Mouse (Mus musculus) kidney, postnatal 14 days (tissue): ENCODE results near the gene Nudt7.

ENCODE experiments used
- DNase-seq: peaks from one replicate; pipeline ENCODE4 v3.0.0; 2022; ENCODE audit warnings: mixed read lengths

The Nudt7 gene

DNA sequence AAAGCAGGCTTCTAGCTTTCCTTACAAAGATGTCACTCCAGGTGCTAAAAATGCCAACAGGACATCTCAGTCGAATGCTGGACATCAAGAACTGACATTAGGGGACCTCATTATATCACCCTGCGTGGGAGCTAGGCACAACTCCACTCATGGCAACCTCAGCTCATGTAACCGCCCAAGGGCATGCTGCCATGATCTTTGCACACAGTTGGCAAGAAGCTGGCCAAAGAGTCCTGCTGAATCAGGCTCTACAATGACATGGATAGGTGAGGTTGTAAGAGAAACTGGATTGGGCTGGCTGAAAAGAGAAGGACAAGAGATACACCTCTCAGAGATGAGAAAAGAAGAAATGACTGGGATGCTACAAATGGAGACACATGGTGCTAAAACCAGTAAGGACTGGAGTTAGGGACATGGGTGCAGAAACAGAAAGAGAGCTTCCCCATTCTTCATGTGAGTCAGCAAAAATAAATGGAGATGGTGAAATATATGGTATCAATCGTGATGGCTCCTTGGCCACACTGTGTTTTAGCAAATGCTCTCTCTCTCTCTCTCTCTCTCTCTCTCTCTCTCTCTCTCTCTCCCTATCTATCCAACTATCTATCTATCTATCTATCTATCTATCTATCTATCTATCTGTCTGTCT lies 10.4 kb downstream of the Nudt7 start:
- DNase-seq, result peak; percentile 48

- no peak for DNase-seq
Measured at GRCm38 (mm10) chr8:114153311-114154045, 20.1 kb downstream of the Nudt7 start.

DNA sequence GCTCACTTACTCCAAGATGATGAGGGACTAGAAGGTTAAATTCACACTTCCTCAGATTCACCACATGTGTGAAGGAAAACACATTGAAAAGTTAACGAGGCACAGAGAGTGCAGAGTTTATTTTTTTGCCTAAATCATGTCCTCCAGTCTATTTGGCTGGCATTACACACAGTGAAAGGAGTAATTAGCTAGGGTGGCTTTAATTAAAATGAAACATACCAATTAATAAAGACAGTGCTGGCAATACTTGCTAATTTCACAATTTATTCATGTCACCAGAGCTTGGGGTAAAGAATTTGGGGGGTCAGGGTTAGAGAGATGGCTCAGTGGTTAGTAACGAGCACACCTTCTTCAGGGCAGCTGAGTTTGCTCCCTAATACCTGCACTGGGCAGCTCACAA lies 25.2 kb downstream of the Nudt7 start:
- no peak for DNase-seq

DNA sequence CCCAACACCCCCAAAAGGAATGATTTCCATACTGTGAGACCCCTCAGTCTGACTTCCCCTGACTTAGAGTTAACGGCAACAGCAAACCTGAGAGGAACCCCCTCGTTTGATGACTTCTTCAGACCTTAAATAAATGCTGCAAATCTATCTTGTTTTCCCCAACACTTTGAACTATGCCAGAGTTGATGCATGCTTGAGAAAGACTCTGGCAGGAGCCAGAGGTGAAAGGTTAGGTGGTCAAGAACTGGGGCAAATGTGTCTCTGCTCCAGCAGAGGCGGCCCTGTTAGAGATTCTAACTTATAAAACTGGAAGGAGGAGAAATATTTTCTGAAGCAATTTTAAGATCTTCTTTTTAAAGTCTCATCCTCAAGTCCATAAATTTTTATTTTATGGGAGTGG lies 26.3 kb downstream of the Nudt7 start:
- DNase-seq, result no peak

DNA sequence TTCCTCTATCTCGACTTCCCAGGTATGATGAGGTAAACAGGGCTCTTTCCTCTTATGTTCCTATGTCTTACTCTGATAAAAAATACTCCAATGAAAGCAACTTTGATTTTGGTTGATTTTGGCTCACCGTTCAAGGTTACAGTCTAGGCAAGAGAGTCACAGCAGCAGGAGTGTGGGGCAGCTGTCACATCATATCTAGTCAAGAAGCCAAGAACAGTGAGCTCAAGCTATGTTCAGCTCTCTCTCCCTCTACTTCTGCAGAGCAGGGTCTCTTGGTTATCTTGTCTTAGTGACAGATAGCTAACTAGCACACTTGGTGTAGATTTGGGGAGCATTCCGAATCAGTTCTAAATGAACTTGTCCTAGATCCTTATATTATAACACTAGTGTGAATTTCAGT lies 30.5 kb downstream of the Nudt7 start:
- DNase-seq, result no peak

- DNase-seq, result no peak
Measured at GRCm38 (mm10) chr8:114164444-114165096, 31.2 kb downstream of the Nudt7 start.

DNA sequence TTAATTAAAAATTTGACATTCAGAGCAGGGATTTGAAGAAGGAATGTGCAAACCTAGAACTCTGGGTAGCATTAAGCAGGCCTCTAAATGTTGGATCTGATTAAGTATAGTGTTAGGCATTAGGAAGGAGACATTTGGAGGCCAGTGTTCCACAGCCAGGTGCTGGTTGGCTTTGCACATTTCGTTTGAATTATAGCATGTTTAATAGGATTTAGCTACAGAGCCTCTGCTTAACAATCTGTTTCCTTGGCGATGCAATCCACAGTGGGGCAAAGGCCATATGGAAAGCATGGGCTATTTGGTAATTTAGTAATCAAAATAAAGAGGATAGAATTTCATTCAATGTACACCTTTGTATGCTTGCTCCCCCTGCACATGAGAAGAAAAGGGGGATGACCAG lies 32.4 kb downstream of the Nudt7 start:
- DNase-seq, result no peak

- DNase-seq, result no peak
Measured at GRCm38 (mm10) chr8:114176721-114177120, 43.4 kb downstream of the Nudt7 start.

DNA sequence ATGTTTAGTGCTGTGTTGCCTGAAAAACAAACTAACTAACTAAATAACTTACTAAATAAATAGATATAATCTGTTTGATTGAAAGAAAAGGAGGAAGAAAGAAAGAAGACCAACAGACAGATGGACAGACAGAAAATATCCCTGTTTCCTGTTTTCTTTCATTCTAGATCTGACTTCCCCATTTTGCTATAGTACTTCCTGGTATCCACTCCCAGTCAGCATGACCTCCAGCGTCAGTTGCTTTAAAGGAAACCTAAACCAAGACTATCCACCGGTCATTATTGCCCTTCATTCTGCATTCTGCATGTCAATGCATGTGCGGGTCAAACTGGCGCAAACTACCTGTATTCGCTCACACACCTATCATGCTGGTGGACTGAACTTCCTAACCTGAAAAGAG lies 60.0 kb downstream of the Nudt7 start:
- no peak for DNase-seq

- no peak for DNase-seq
Measured at GRCm38 (mm10) chr8:114198990-114199389, 65.6 kb downstream of the Nudt7 start.
